Mouse (Mus musculus) MEL (cell line): ENCODE results near the gene Nrn1l. TPM values are rescaled to one million over a fixed set of nuclear protein-coding genes. Genes with fewer than 3 reads are reported as not detected.
A peak's percentile ranks its signal among the peaks of the same experiment; 100 is the strongest.

Source experiments
- DNase-seq: peaks from one replicate; pipeline ENCODE4 v3.0.0; 2011; ENCODE audit warnings: low read depth, low spot score
- H3K27ac ChIP-seq: 2 replicates; pipeline ENCODE4 v1.5.1; 2012; ENCODE audit warnings: low read depth, mild to moderate bottlenecking, control low read depth, low read length, moderate library complexity; ENCODE audit not compliant: control insufficient read depth
- H3K27me3 ChIP-seq, 2 experiments: fragments of 150-350 bp in 1 of 2; sonication (generic) in 1 of 2; 2 replicates each; pipeline ENCODE4 v1.6.1; 2012; ENCODE audit warnings: low read length in 2 of 2, mild to moderate bottlenecking in 2 of 2, improper control_type of control experiment in 1 of 2, moderate library complexity in 1 of 2; ENCODE audit not compliant: insufficient read depth in 2 of 2, control insufficient read depth in 1 of 2
- H3K36me3 ChIP-seq, 2 experiments: 2 replicates each; pipeline ENCODE4 v1.6.1; 2012 to 2014; ENCODE audit warnings: low read length in 2 of 2, improper control_type of control experiment in 1 of 2, inconsistent platforms in 1 of 2, mild to moderate bottlenecking in 1 of 2; ENCODE audit not compliant: insufficient read depth in 2 of 2, control insufficient read depth in 1 of 2
- H3K4me1 ChIP-seq, 2 experiments: fragments of 150-350 bp in 1 of 2; sonication (generic) in 1 of 2; 2 replicates each; pipeline ENCODE4 v1.6.1; 2012; ENCODE audit warnings: low read length in 2 of 2, improper control_type of control experiment in 1 of 2, mild to moderate bottlenecking in 1 of 2; ENCODE audit not compliant: insufficient read depth in 2 of 2, control insufficient read depth in 1 of 2
- H3K4me3 ChIP-seq, 2 experiments: fragments of 150-350 bp in 1 of 2; sonication (generic) in 1 of 2; 2 replicates each; pipeline ENCODE4 v1.5.1; 2012; ENCODE audit warnings: low read depth in 2 of 2, low read length in 2 of 2, mild to moderate bottlenecking in 2 of 2, moderate library complexity in 2 of 2, control low read depth in 1 of 2, improper control_type of control experiment in 1 of 2; ENCODE audit not compliant: control insufficient read depth in 1 of 2, insufficient read depth in 1 of 2
- H3K79me2 ChIP-seq: 2 replicates; pipeline ENCODE4 v1.6.1; 2012; ENCODE audit warnings: mild to moderate bottlenecking, low read length, moderate library complexity; ENCODE audit not compliant: control insufficient read depth, poor library complexity, insufficient read depth
- H3K9ac ChIP-seq: 2 replicates; pipeline ENCODE4 v1.6.1; 2012; ENCODE audit warnings: low read depth, mild to moderate bottlenecking, control low read depth, low read length, moderate library complexity; ENCODE audit not compliant: control insufficient read depth, poor library complexity, severe bottlenecking
- H3K9me3 ChIP-seq: fragments of 150-350 bp; sonication (generic); replicated peaks from 2 replicates; pipeline ENCODE4 v1.6.1; 2012; ENCODE audit warnings: mild to moderate bottlenecking, low read length, improper control_type of control experiment, moderate library complexity; ENCODE audit not compliant: insufficient read depth
- CHD1 ChIP-seq: IDR thresholded peaks from 2 replicates; pipeline ENCODE4 v1.6.1; 2012; ENCODE audit warnings: low read depth, mild to moderate bottlenecking, inconsistent platforms, low read length, improper control_type of control experiment
- CTCF ChIP-seq, 3 experiments: IDR thresholded peaks in 2 of 3; conservative IDR thresholded peaks in 1 of 3; 2 replicates each; pipeline ENCODE4 v1.5.1; 2011 to 2012; ENCODE audit warnings: low read length in 3 of 3, low read depth in 2 of 3, mild to moderate bottlenecking in 2 of 3, improper control_type of control experiment in 1 of 3, inconsistent platforms in 1 of 3, mixed read lengths in 1 of 3, moderate library complexity in 1 of 3; ENCODE audit not compliant: control insufficient read depth in 1 of 3, insufficient read depth in 1 of 3, poor library complexity in 1 of 3, severe bottlenecking in 1 of 3
- ETS1 ChIP-seq: IDR thresholded peaks from 2 replicates; pipeline ENCODE4 v1.6.1; 2012; ENCODE audit warnings: low read depth, mild to moderate bottlenecking, inconsistent platforms, low read length, improper control_type of control experiment, moderate library complexity
- HCFC1 ChIP-seq: IDR thresholded peaks from 2 replicates; pipeline ENCODE4 v1.6.1; 2012; ENCODE audit warnings: low read depth, mild to moderate bottlenecking, inconsistent platforms, low read length, improper control_type of control experiment, moderate library complexity
- JUND ChIP-seq: IDR thresholded peaks from 2 replicates; pipeline ENCODE4 v1.6.1; 2011; ENCODE audit warnings: low read depth, mild to moderate bottlenecking, improper control_type of control experiment, low read length
- KAT2A ChIP-seq: conservative IDR thresholded peaks from 2 replicates; pipeline ENCODE4 v1.6.1; 2012; ENCODE audit warnings: low read depth, low read length, improper control_type of control experiment, inconsistent platforms
- MAFK ChIP-seq: IDR thresholded peaks from 2 replicates; pipeline ENCODE4 v1.6.1; 2011; ENCODE audit warnings: low read depth, mild to moderate bottlenecking, low read length, improper control_type of control experiment, borderline replicate concordance
- MAX ChIP-seq: IDR thresholded peaks from 2 replicates; pipeline ENCODE4 v1.6.1; 2011; ENCODE audit warnings: low read length, improper control_type of control experiment
- MEF2A ChIP-seq: IDR thresholded peaks from 2 replicates; pipeline ENCODE4 v1.6.1; 2014; ENCODE audit warnings: low read depth, mild to moderate bottlenecking, inconsistent platforms, low read length, improper control_type of control experiment; ENCODE audit not compliant: poor library complexity, insufficient replicate concordance, severe bottlenecking; ENCODE audit errors: extremely low read depth
- MYB ChIP-seq: IDR thresholded peaks from 2 replicates; pipeline ENCODE4 v1.6.1; 2011; ENCODE audit warnings: mild to moderate bottlenecking, low read depth, low read length, improper control_type of control experiment
- MYC ChIP-seq: IDR thresholded peaks from 2 replicates; pipeline ENCODE4 v1.6.1; 2011; ENCODE audit warnings: low read depth, mild to moderate bottlenecking, low read length, improper control_type of control experiment, moderate library complexity
- NELFE ChIP-seq: IDR thresholded peaks from 2 replicates; pipeline ENCODE4 v1.6.1; 2011; ENCODE audit warnings: low read depth, low read length, improper control_type of control experiment
- RAD21 ChIP-seq: IDR thresholded peaks from 2 replicates; pipeline ENCODE4 v1.6.1; 2011; ENCODE audit warnings: mild to moderate bottlenecking, low read depth, low read length, improper control_type of control experiment
- RCOR1 ChIP-seq: IDR thresholded peaks from 2 replicates; pipeline ENCODE4 v1.6.1; 2012; ENCODE audit warnings: low read depth, mild to moderate bottlenecking, inconsistent platforms, low read length, improper control_type of control experiment
- TAL1 ChIP-seq: IDR thresholded peaks from 2 replicates; pipeline ENCODE4 v1.6.1; 2012; ENCODE audit warnings: mild to moderate bottlenecking, inconsistent platforms, low read length, moderate library complexity, mixed read lengths
- USF1 ChIP-seq: IDR thresholded peaks from 2 replicates; pipeline ENCODE4 v1.6.1; 2014; ENCODE audit warnings: low read depth, mild to moderate bottlenecking, inconsistent platforms, low read length, improper control_type of control experiment, moderate library complexity
- ZC3H11A ChIP-seq: IDR thresholded peaks from 2 replicates; pipeline ENCODE4 v1.6.1; 2012; ENCODE audit warnings: low read depth, mild to moderate bottlenecking, inconsistent platforms, low read length, improper control_type of control experiment
- ZMIZ1 ChIP-seq: IDR thresholded peaks from 2 replicates; pipeline ENCODE4 v1.6.1; 2012; ENCODE audit warnings: low read depth, mild to moderate bottlenecking, inconsistent platforms, low read length, improper control_type of control experiment, moderate library complexity
- polyA plus RNA-seq, 2 experiments: library from polyadenylated mRNA; stranded (reverse) in 1 of 2; unstranded in 1 of 2; fragments of >175 nt in 1 of 2; fragments of >200 nt in 1 of 2; gene quantifications; 2 replicates each; pipeline versions ENCODE4 v1.2.1 to v1.2.4; 2012; ENCODE audit warnings: low replicate concordance in 2 of 2, low read depth in 1 of 2; ENCODE audit not compliant: insufficient read length in 2 of 2, insufficient read depth in 1 of 2, missing spikeins in 1 of 2
- total RNA-seq: library from RNA; depleted of rRNA; stranded (reverse); fragments of 300-350 nt; gene quantifications from 2 replicates; pipeline ENCODE4 v1.2.3, GENCODE M21; 2012

Gene Nrn1l
- total and polyA plus RNA-seq, 3 experiments = 0.39 TPM; not detected in 2

GRCm38 (mm10) chr8:105866364-105867029 is 26.9 kb upstream of the Nrn1l start (continued):
- TF ChIP-seq MYB (no peak), USF1 (no peak), RCOR1 (no peak), ZMIZ1 (no peak), MAX (peak; percentile 47; the same call in 1 of the 2 replicates), RAD21 (no peak), CTCF (IDR thresholded peaks at IDR 0.05 in 2 of 3, conservative IDR thresholded peaks at IDR 0.05 in 1 of 3; ENCODE audit: control insufficient read depth in 1 of 3, insufficient read depth in 1 of 3, low read depth in 2 of 3, low read length in 3 of 3, poor library complexity in 1 of 3, severe bottlenecking in 1 of 3) (peak; percentile 29 to 68 (median 51); a peak in 5 of 6 replicates), ZC3H11A (0 out of 2 replicates have a peak, but pooled peaks have one; percentile 5), ETS1 (peak; percentile 68; the same call in 1 of the 2 replicates), CHD1 (no peak), NELFE (no peak), MYC (peak; percentile 49; the same call in 1 of the 2 replicates), JUND (no peak), MAFK (no peak), MEF2A (no peak)

GRCm38 (mm10) chr8:105874301-105874700 is 19.1 kb upstream of the Nrn1l start:
- Histone ChIP-seq H3K27ac (no peak overlapping the region), H3K79me2 (peaks cover 26% of the 10 kb centered on the region), H3K36me3 (peaks cover 0 to 31% of the 10 kb centered on the region in 2 experiments; a peak in 2 of 4 replicates), H3K9ac (no peak overlapping the region), H3K9me3 (no peaks in the 10 kb centered on the region), H3K27me3 (no peaks in the 10 kb centered on the region), H3K4me1 (no peaks in the 10 kb centered on the region), H3K4me3 (no peak overlapping the region)
- DNase-seq = no peak
- no peak for TF ChIP-seq HCFC1
- no peak for TF ChIP-seq TAL1
- TF ChIP-seq KAT2A = no peak
